Mouse (Mus musculus) G1E (cell line): ENCODE results near the gene Gm28047. TPM values are rescaled to one million over a fixed set of nuclear protein-coding genes. Genes with fewer than 3 reads are reported as not detected.

ENCODE experiments used
- ATAC-seq: 2 replicates; pipeline ENCODE4 v1.8.0; 2016; ENCODE audit warnings: mild to moderate bottlenecking; ENCODE audit not compliant: insufficient number of reproducible peaks, poor library complexity, low FRiP score, severe bottlenecking; ENCODE audit errors: extremely low read depth
- DNase-seq: peaks from one replicate; pipeline ENCODE4 v3.0.0; 2012; ENCODE audit warnings: low spot score
- H3K27me3 ChIP-seq: 2 replicates; pipeline ENCODE4 v1.6.1; 2012; ENCODE audit warnings: mild to moderate bottlenecking, low read length, inconsistent platforms; ENCODE audit not compliant: insufficient read depth
- H3K36me3 ChIP-seq: replicated peaks from 2 replicates; pipeline ENCODE3; 2012; ENCODE audit warnings: mild to moderate bottlenecking, inconsistent platforms
- H3K4me1 ChIP-seq: 2 replicates; pipeline ENCODE4 v1.6.1; 2012; ENCODE audit warnings: low read depth, low read length, inconsistent platforms, mixed read lengths; ENCODE audit not compliant: insufficient read depth
- H3K4me3 ChIP-seq: 2 replicates; pipeline ENCODE4 v1.5.1; 2012; ENCODE audit warnings: low read depth, mild to moderate bottlenecking, inconsistent platforms, low read length, moderate library complexity, mixed read lengths
- H3K9me3 ChIP-seq: replicated peaks from 2 replicates; pipeline ENCODE4 v1.6.1; 2012; ENCODE audit warnings: inconsistent platforms
- CTCF ChIP-seq: IDR thresholded peaks from 2 replicates; pipeline ENCODE4 v1.5.1; 2012; ENCODE audit warnings: low read depth, low read length, inconsistent platforms, mixed read lengths
- GATA1 ChIP-seq: IDR thresholded peaks from 2 replicates; pipeline ENCODE4 v1.6.1; 2012; ENCODE audit warnings: borderline replicate concordance, low read length, inconsistent platforms, mixed read lengths
- GATA2 ChIP-seq: IDR thresholded peaks from 2 replicates; pipeline ENCODE4 v1.6.1; 2012; ENCODE audit warnings: low read depth, low read length, inconsistent platforms, borderline replicate concordance
- POLR2AphosphoS5 ChIP-seq: IDR thresholded peaks from 2 replicates; pipeline ENCODE4 v1.6.1; 2012; ENCODE audit warnings: low read depth, low read length, inconsistent platforms; ENCODE audit not compliant: insufficient replicate concordance
- TAL1 ChIP-seq: conservative IDR thresholded peaks from 2 replicates; pipeline ENCODE4 v1.6.1; 2012; ENCODE audit warnings: low read depth, low read length, inconsistent platforms, mixed read lengths
- polyA plus RNA-seq: library from polyadenylated mRNA; stranded (reverse); fragments of >175 nt; gene quantifications from 2 replicates; pipeline ENCODE4 v1.2.3, GENCODE M21; 2012
- total RNA-seq, 2 experiments: library from RNA; stranded (forward) in 1 of 2; stranded (reverse) in 1 of 2; fragments of 200-1000 nt in 1 of 2; fragments of >200 nt in 1 of 2; fragmentation: Nextera tagmentation in 1 of 2; gene quantifications; 2 replicates each; pipeline ENCODE4 v1.2.3; 2014 to 2017

Gm28047 gene
- total and polyA plus RNA-seq, 3 experiments: not detected

DNA sequence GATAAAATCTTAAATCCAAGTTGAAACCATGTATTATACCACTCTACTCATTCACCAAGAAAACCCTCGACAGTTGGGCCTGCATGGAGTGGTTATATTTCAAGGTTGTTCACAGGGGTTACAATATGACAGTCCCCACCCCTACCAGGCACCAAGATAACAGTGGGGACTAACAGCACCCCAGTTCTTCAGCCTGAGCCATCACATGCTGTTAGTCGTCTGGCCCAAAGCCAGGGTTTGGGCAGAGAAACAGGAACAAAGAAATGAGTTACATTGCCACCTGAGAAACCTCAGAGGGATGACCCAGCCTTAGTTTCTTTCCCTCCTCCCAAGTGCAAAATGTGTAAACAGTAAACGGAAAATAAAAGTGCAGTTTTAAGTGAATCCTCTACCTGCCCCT, 125.5 kb downstream of the Gm28047 start:
- ATAC-seq: no peak

DNA sequence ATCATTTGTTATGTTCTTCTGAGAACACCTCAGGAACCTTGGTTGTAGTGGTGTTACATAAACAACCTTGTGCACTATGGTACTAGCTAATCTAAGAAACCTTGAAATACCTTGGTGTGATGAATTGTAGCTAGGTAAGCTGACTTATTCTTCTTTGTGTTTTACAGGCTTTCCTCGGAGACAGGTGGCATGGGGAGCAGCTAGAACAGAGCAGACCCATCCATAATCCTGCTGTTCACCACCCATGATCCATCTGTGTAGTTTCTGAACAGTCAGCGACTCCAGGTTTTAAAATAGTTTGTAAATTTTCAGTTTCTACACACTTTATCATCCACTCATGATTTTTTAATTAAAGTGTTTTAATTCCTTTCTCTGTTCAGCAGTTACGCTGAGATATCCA, 126.5 kb downstream of the Gm28047 start:
- no peaks in the 10 kb centered on the region for H3K9me3 ChIP-seq
- H3K4me1 ChIP-seq: peaks cover 26% of the 10 kb centered on the region
- H3K4me3 ChIP-seq: no peak overlapping the region
- peaks cover 97% of the 10 kb centered on the region for H3K36me3 ChIP-seq
- DNase-seq: no peak
- no peak for ATAC-seq
- TF ChIP-seq GATA2: no peak
- H3K27me3 ChIP-seq: no peaks in the 10 kb centered on the region

More for the DNA sequence above, 125.5 kb downstream of the Gm28047 start:
- H3K27me3 ChIP-seq: no peaks in the 10 kb centered on the region
- no peaks in the 10 kb centered on the region for H3K9me3 ChIP-seq
- peaks cover 97% of the 10 kb centered on the region for H3K36me3 ChIP-seq
- H3K4me3 ChIP-seq: no peak overlapping the region
- no peak for DNase-seq
- TF ChIP-seq POLR2AphosphoS5 (no peak), CTCF (no peak), GATA2 (no peak), TAL1 (no peak), GATA1 (no peak)
- H3K4me1 ChIP-seq: peaks cover 23% of the 10 kb centered on the region

DNA sequence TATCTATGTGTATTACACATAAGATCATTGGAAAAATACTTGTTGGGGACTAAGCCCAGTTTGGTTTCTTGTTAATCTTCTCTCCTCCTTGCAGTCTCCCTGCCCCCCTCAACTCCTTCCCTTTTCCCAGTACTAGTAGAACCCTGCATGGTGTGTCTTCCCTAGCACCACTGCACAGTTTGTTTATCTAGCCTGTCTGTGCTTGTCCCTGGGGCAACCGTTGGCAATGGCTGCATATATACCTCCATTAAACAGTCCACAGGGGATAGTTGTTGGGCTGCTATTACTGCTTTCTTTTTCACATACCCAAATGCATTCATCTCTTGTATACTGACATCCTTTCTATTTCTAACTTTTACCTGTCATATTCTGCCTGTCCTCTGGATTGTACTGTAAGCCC, 137.2 kb downstream of the Gm28047 start:
- Histone ChIP-seq H3K4me1 (peaks cover 23% of the 10 kb centered on the region), H3K27me3 (no peaks in the 10 kb centered on the region), H3K9me3 (no peaks in the 10 kb centered on the region), H3K36me3 (peaks cover 92% of the 10 kb centered on the region), H3K4me3 (no peak overlapping the region)
- TF ChIP-seq TAL1 (no peak), GATA1 (no peak), CTCF (no peak), GATA2 (no peak), POLR2AphosphoS5 (no peak)
- ATAC-seq (no peak), DNase-seq (no peak)

DNA sequence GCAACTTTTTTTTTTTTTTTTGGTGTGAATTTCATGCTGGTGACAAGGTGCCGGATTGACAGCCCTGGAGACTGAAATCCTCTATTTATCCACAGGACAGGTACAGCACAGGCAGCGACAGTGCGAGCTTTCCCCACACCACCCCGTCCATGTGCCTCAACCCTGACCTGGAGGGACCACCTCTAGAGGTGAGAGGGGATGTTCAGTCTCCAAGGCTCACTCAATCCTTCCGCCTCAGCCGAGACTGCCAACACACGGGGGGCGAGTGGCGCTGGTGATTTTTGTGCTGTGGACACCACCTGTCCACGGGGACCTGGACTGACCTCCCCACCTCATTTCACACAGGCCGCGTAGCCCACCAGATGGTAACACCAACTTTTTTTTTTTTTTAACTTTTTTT, 139.0 kb downstream of the Gm28047 start:
- DNase-seq (no peak), ATAC-seq (no peak)
- H3K4me1 ChIP-seq: peaks cover 23% of the 10 kb centered on the region
- peaks cover 92% of the 10 kb centered on the region for H3K36me3 ChIP-seq
- H3K4me3 ChIP-seq: no peak overlapping the region
- no peaks in the 10 kb centered on the region for H3K9me3 ChIP-seq
- H3K27me3 ChIP-seq: no peaks in the 10 kb centered on the region
- TF ChIP-seq POLR2AphosphoS5: no peak
- no peak for TF ChIP-seq GATA1
- no peak for TF ChIP-seq GATA2
- no peak for TF ChIP-seq TAL1
- no peak for TF ChIP-seq CTCF

DNA sequence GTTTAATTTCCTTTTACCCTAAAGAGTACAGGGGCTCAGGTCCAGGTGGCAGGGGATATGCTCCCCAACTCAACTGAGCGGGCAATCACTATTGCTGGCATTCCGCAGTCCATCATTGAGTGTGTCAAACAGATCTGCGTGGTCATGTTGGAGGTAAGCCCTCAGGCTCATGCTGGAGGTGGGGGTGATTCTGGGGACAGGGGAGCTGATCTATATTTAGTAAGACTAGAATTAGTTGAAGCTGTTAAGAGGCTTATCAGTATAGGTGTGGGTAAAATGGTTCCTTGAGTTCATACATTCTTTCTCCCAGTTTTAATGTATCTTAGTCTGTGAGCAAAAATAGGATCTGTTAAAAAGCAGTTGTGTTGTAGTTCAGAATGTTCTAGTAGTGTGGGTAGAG, 141.7 kb downstream of the Gm28047 start:
- ATAC-seq: no peak

DNA sequence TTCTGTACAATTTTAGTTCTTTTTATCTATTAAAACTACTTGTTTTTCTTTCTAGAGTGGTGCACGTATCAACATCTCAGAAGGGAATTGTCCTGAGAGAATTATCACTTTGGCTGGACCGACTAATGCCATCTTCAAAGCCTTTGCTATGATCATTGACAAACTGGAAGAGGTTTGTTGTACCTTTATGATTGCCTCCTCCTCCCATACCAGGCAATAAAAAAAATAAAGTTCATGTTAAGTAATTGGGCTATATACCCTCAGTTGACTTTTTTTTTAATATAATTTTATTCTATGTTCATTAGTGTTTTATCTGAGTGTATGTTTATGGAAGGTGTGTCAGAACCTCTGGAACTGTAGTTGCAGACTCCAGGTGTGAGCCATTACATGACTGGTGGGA, 150.3 kb downstream of the Gm28047 start:
- H3K36me3 ChIP-seq: peaks cover 65% of the 10 kb centered on the region
- no peak overlapping the region for H3K4me3 ChIP-seq
- TF ChIP-seq CTCF: no peak
- TF ChIP-seq GATA2: no peak
- no peak for TF ChIP-seq TAL1
- no peak for TF ChIP-seq GATA1
- H3K4me1 ChIP-seq: peaks cover 12% of the 10 kb centered on the region
- ATAC-seq (no peak), DNase-seq (no peak)
- H3K9me3 ChIP-seq: no peaks in the 10 kb centered on the region
- no peaks in the 10 kb centered on the region for H3K27me3 ChIP-seq

More for the DNA sequence above, 141.7 kb downstream of the Gm28047 start:
- no peaks in the 10 kb centered on the region for H3K9me3 ChIP-seq
- no peak for TF ChIP-seq TAL1
- H3K4me3 ChIP-seq: no peak overlapping the region
- no peak for DNase-seq
- H3K27me3 ChIP-seq: no peaks in the 10 kb centered on the region
- peaks cover 23% of the 10 kb centered on the region for H3K4me1 ChIP-seq
- peaks cover 90% of the 10 kb centered on the region for H3K36me3 ChIP-seq

Other genes starting within 250 kb of the Gm28047 start
- 92.4 and 93.8 TPM in 2 replicates for gene Sp1, start 218.9 kb downstream of the Gm28047 start, total RNA-seq (2014; fragmentation: Nextera tagmentation)
- 42.3 and 50.5 TPM in 2 replicates for gene Sp1, start 218.9 kb downstream of the Gm28047 start, total RNA-seq (2017)
- gene Sp1, start 218.9 kb downstream of the Gm28047 start, polyA plus RNA-seq: 16.4 and 35.8 TPM in 2 replicates
- not detected in 2 replicates for gene Amhr2, start 179.7 kb downstream of the Gm28047 start, total RNA-seq (2014; fragmentation: Nextera tagmentation)
- gene Amhr2, start 179.7 kb downstream of the Gm28047 start, total RNA-seq (2017): not detected in 2 replicates
- not detected in 2 replicates for gene Amhr2, start 179.7 kb downstream of the Gm28047 start, polyA plus RNA-seq
- 78.6 and 94.0 TPM in 2 replicates for gene Prr13, start 166.0 kb downstream of the Gm28047 start, total RNA-seq (2014; fragmentation: Nextera tagmentation)
- 84.1 and 86.0 TPM in 2 replicates for gene Prr13, start 166.0 kb downstream of the Gm28047 start, total RNA-seq (2017)
- 122 and 254 TPM in 2 replicates for gene Prr13, start 166.0 kb downstream of the Gm28047 start, polyA plus RNA-seq
- gene Pcbp2, start 154.5 kb downstream of the Gm28047 start, total RNA-seq (2014; fragmentation: Nextera tagmentation): 1,640 and 1,748 TPM in 2 replicates
- 202 and 214 TPM in 2 replicates for gene Pcbp2, start 154.5 kb downstream of the Gm28047 start, total RNA-seq (2017)
- 660 and 876 TPM in 2 replicates for gene Pcbp2, start 154.5 kb downstream of the Gm28047 start, polyA plus RNA-seq
- gene Gm10337, start 121.3 kb downstream of the Gm28047 start, total RNA-seq (2014; fragmentation: Nextera tagmentation): 28.7 TPM in 1 of 2 replicates, not detected in the other
- gene Gm10337, start 121.3 kb downstream of the Gm28047 start, total RNA-seq (2017): not detected in 2 replicates
- not detected in 2 replicates for gene Gm10337, start 121.3 kb downstream of the Gm28047 start, polyA plus RNA-seq
- gene Map3k12, start 108.0 kb downstream of the Gm28047 start, total RNA-seq (2014; fragmentation: Nextera tagmentation): 0.75 and 1.4 TPM in 2 replicates
- gene Map3k12, start 108.0 kb downstream of the Gm28047 start, total RNA-seq (2017): 1.9 TPM in 2 replicates
- gene Map3k12, start 108.0 kb downstream of the Gm28047 start, polyA plus RNA-seq: 0.60 and 0.72 TPM in 2 replicates
- 9.5 and 11.6 TPM in 2 replicates for gene Tarbp2, start 106.9 kb downstream of the Gm28047 start, total RNA-seq (2014; fragmentation: Nextera tagmentation)
- gene Tarbp2, start 106.9 kb downstream of the Gm28047 start, total RNA-seq (2017): 32.9 and 41.6 TPM in 2 replicates
- gene Tarbp2, start 106.9 kb downstream of the Gm28047 start, polyA plus RNA-seq: 58.6 and 63.8 TPM in 2 replicates
- 3.2 and 5.1 TPM in 2 replicates for gene Npff, start 100.1 kb downstream of the Gm28047 start, total RNA-seq (2014; fragmentation: Nextera tagmentation)
- 1.1 and 1.8 TPM in 2 replicates for gene Npff, start 100.1 kb downstream of the Gm28047 start, total RNA-seq (2017)
- 0.70 and 0.92 TPM in 2 replicates for gene Npff, start 100.1 kb downstream of the Gm28047 start, polyA plus RNA-seq
- 188 and 200 TPM in 2 replicates for gene Atf7, start 397 bp upstream of the Gm28047 start, total RNA-seq (2014; fragmentation: Nextera tagmentation)
- 19.4 and 29.3 TPM in 2 replicates for gene Atf7, start 397 bp upstream of the Gm28047 start, total RNA-seq (2017)
- 13.6 and 14.6 TPM in 2 replicates for gene Atf7, start 397 bp upstream of the Gm28047 start, polyA plus RNA-seq
- 274 and 321 TPM in 2 replicates for gene Atp5g2, start 47.3 kb upstream of the Gm28047 start, total RNA-seq (2014; fragmentation: Nextera tagmentation)
- 77.5 and 80.3 TPM in 2 replicates for gene Atp5g2, start 47.3 kb upstream of the Gm28047 start, total RNA-seq (2017)
- 130 and 167 TPM in 2 replicates for gene Atp5g2, start 47.3 kb upstream of the Gm28047 start, polyA plus RNA-seq
- 41.0 and 46.7 TPM in 2 replicates for gene Calcoco1, start 97.1 kb upstream of the Gm28047 start, total RNA-seq (2014; fragmentation: Nextera tagmentation)
- gene Calcoco1, start 97.1 kb upstream of the Gm28047 start, total RNA-seq (2017): 12.3 and 14.5 TPM in 2 replicates
- 14.4 and 15.2 TPM in 2 replicates for gene Calcoco1, start 97.1 kb upstream of the Gm28047 start, polyA plus RNA-seq